Mouse (Mus musculus) T-helper 17 cell (primary cell): ENCODE results near the gene Gen1.

Source experiments
- in situ Hi-C, 2 experiments: fragments of 300-600 bp; cut with MboI, MseI; formaldehyde crosslinking; loops; 1 replicate in 1 of 2; 2 replicates in 1 of 2; pipeline ENCODE4 v1.15.1; 2025; ENCODE audit warnings: high pct_unique_total_duplicates in 2 of 2

Gen1 gene

DNA sequence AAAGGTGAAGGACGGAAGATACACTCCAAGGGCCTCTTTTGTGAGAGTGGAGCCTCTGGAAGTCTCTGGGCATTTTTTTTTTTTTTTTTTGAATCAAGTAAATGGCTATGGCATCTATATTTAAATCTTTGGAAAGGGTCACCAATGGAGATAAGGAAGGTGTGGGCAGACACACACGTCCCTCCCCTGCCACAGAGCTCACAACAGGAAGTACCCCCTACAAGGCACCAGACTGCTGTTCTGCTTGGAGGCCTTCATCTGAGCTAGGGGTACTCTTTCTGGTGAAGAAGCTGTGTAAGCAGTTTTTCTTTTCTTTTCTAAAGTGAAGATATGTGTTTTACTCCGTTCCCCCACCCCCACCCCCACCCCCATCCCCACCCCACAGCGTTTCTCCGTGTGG lies 68.8 kb downstream of the Gen1 start:
- in situ Hi-C loops: loop anchor here (5.0 kb wide), 2 partner anchors 135 to 145 kb away; no protein-coding TSS in a partner anchor

DNA sequence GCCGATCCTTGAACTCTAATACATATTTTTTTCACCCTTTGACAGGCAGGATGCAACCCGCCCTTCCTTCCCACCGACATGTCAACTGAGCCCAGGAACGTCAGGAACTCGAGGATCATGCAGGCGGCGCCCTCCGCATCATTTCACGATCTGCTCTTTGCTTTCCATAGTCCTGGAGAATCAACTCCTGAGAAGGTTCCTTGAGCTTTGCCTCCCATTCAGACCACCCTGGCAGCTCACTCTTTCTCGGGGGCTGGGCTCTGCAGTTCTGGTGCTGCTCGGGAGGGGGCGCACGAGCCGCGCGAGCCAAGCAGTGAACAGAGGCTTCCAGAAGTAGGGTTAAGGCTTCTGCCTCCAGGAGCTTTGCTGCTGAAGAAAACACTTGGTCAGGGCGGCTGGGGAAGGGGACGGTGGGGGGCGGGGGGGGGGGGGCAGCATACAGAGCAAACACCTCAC lies 69.4 kb downstream of the Gen1 start:
- in situ Hi-C loops: loop anchor here (5.0 kb wide), 2 partner anchors 136 to 146 kb away; no protein-coding TSS in a partner anchor

DNA sequence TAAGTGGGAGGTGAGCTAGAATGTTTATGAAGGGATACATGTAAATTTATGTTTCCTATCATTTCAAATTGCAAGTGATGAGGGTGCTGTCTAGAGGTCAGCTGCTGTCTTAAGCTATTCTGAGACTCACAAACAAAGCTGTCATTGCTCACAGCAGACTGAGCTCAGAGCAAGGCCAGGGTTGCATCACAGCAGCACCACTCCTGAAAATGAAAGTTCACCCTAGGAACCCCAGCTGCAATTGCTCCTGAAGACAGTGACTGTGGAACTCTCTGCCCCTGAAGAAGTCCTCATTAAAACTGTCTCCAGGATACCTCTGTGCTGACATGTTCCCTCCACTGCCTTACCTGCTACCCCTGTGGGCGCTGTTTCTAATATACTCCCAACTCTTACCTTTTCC lies 70.6 kb downstream of the Gen1 start:
- in situ Hi-C loops: loop anchor here (5.0 kb wide), 2 partner anchors 137 to 147 kb away; no protein-coding TSS in a partner anchor
